Mouse (Mus musculus) midbrain, embryonic 13.5 days (tissue): ENCODE measurements around the gene Arhgap30. TPM values are rescaled to one million over a fixed set of nuclear protein-coding genes. Genes with fewer than 3 reads are reported as not detected.

Source experiments
- ATAC-seq: fragments of 200-750 bp; cut with Nextera tagmentation; 2 replicates; pipeline ENCODE4 v1.8.0; 2017; ENCODE audit warnings: mild to moderate bottlenecking, moderate TSS enrichment, moderate library complexity
- H3K27ac ChIP-seq: fragments of 300-500 bp; sonication (generic); 2 replicates; pipeline ENCODE4 v1.5.1; 2015; ENCODE audit warnings: inconsistent platforms, mild to moderate bottlenecking, moderate library complexity
- H3K27me3 ChIP-seq: fragments of 300-500 bp; sonication (generic); 2 replicates; pipeline ENCODE4 v1.6.1; 2015; ENCODE audit warnings: mild to moderate bottlenecking, inconsistent platforms
- H3K36me3 ChIP-seq: fragments of 300-500 bp; sonication (generic); 2 replicates; pipeline ENCODE4 v1.6.1; 2015; ENCODE audit warnings: mild to moderate bottlenecking, inconsistent platforms
- H3K4me1 ChIP-seq: fragments of 300-500 bp; sonication (generic); replicated peaks from 2 replicates; pipeline ENCODE4 v1.6.1; 2015; ENCODE audit warnings: inconsistent platforms
- H3K4me2 ChIP-seq: fragments of 300-500 bp; sonication (generic); replicated peaks from 2 replicates; pipeline ENCODE4 v1.6.1; 2015; ENCODE audit warnings: moderate library complexity, mild to moderate bottlenecking, inconsistent platforms
- H3K4me3 ChIP-seq: fragments of 300-500 bp; sonication (generic); replicated peaks from 2 replicates; pipeline ENCODE4 v1.5.1; 2015; ENCODE audit warnings: mild to moderate bottlenecking, inconsistent platforms
- H3K9ac ChIP-seq: fragments of 300-500 bp; sonication (generic); replicated peaks from 2 replicates; pipeline ENCODE4 v1.6.1; 2015; ENCODE audit warnings: mild to moderate bottlenecking, inconsistent platforms
- H3K9me3 ChIP-seq: fragments of 300-500 bp; sonication (generic); 2 replicates; pipeline ENCODE4 v1.6.1; 2016; ENCODE audit warnings: mild to moderate bottlenecking, inconsistent platforms
- WGBS: fragments of 180-500 bp; shearing (Covaris S2); methylation state at CpG from one replicate; pipeline ENCODE4 v1.1.7; 2015; 5-methylcytosine and 5-hydroxymethylcytosine counted together
- polyA plus RNA-seq: library from polyadenylated mRNA; unstranded; fragments of >200 nt; fragmentation: Nextera tagmentation; extraction: Ambion mirVana; gene quantifications from 2 replicates; pipeline ENCODE4 v1.2.1, GENCODE M21; 2015

The Arhgap30 gene
- polyA plus RNA-seq, 1 experiment from 2014 or later, result 0.63 TPM

GRCm38 (mm10) chr1:171358421-171358820 is 30.3 kb upstream of the Arhgap30 start:
- Histone ChIP-seq H3K36me3 (peaks cover 26% of the 10 kb centered on the region), H3K4me2 (no peak overlapping the region), H3K9ac (no peak overlapping the region), H3K4me3 (no peak overlapping the region), H3K9me3 (no peaks in the 10 kb centered on the region), H3K27me3 (no peaks in the 10 kb centered on the region), H3K4me1 (peaks cover 19% of the 10 kb centered on the region), H3K27ac (no peak overlapping the region)
- WGBS, result 81% methylated on average over 4 of the region's 4 CpGs
- no peak for ATAC-seq

GRCm38 (mm10) chr1:171360253-171360652 is 28.5 kb upstream of the Arhgap30 start:
- Histone ChIP-seq H3K36me3 (peaks cover 26% of the 10 kb centered on the region), H3K27me3 (no peaks in the 10 kb centered on the region), H3K4me1 (peaks cover 19% of the 10 kb centered on the region), H3K4me2 (peak overlapping the region; percentile 80), H3K4me3 (peak overlapping the region; percentile 50), H3K27ac (peak overlapping the region; percentile 83), H3K9me3 (no peaks in the 10 kb centered on the region), H3K9ac (peak overlapping the region; percentile 76)
- no peak for ATAC-seq
- 2% methylated on average over 26 of the region's 26 CpGs for WGBS

GRCm38 (mm10) chr1:171360656-171361055 is 28.1 kb upstream of the Arhgap30 start, which contains the start of gene Klhdc9:
Gene Klhdc9 (minus strand): TSS chr1:171360798.
- WGBS, result 1% methylated on average over 21 of the region's 21 CpGs
- peaks cover 26% of the 10 kb centered on the region for H3K36me3 ChIP-seq
- H3K4me2 ChIP-seq, result peak within 1 kb of the TSS; percentile 80
- no peaks in the 10 kb centered on the region for H3K27me3 ChIP-seq
- peak within 1 kb of the TSS; percentile 50 for H3K4me3 ChIP-seq
- no peaks in the 10 kb centered on the region for H3K9me3 ChIP-seq
- peaks cover 19% of the 10 kb centered on the region for H3K4me1 ChIP-seq
- peak; percentile 97 for ATAC-seq
- peak within 1 kb of the TSS; percentile 76 for H3K9ac ChIP-seq
- peak within 1 kb of the TSS; percentile 83 for H3K27ac ChIP-seq

- H3K9me3 ChIP-seq, result no peaks in the 10 kb centered on the region
- H3K4me1 ChIP-seq, result peaks cover 19% of the 10 kb centered on the region
- peak overlapping the region; percentile 83 for H3K27ac ChIP-seq
- H3K9ac ChIP-seq, result peak overlapping the region; percentile 76
- WGBS, result 33% methylated on average over 16 of the region's 16 CpGs
- no peaks in the 10 kb centered on the region for H3K27me3 ChIP-seq
- H3K4me3 ChIP-seq, result peak overlapping the region; percentile 50
- H3K36me3 ChIP-seq, result peaks cover 25% of the 10 kb centered on the region
- ATAC-seq, result peak; percentile 62
- peak overlapping the region; percentile 80 for H3K4me2 ChIP-seq
These were observed 27.3 kb upstream of the Arhgap30 start for GRCm38 (mm10) chr1:171361106-171362103.

GRCm38 (mm10) chr1:171365934-171366333 is 22.8 kb upstream of the Arhgap30 start:
- Histone ChIP-seq H3K4me3 (no peak overlapping the region), H3K27me3 (peaks cover 8% of the 10 kb centered on the region; the same call in 1 of the 2 replicates), H3K27ac (no peak overlapping the region), H3K9ac (no peak overlapping the region), H3K9me3 (no peaks in the 10 kb centered on the region), H3K36me3 (no peaks in the 10 kb centered on the region), H3K4me1 (peaks cover 8% of the 10 kb centered on the region), H3K4me2 (no peak overlapping the region)
- 70% methylated on average over 7 of the region's 7 CpGs for WGBS
- no peak for ATAC-seq

- Histone ChIP-seq H3K36me3 (no peaks in the 10 kb centered on the region), H3K4me1 (peaks cover 7% of the 10 kb centered on the region; the same call in 1 of the 2 replicates), H3K27ac (no peak within 1 kb of the TSS), H3K9me3 (no peaks in the 10 kb centered on the region), H3K4me3 (no peak within 1 kb of the TSS), H3K9ac (no peak within 1 kb of the TSS), H3K27me3 (peaks cover 17% of the 10 kb centered on the region), H3K4me2 (no peak within 1 kb of the TSS)
- no peak for ATAC-seq
- WGBS, result 39% methylated on average over 20 of the region's 20 CpGs
These were observed 18.8 kb upstream of the Arhgap30 start, which contains the start of gene Nectin4 for GRCm38 (mm10) chr1:171369845-171370556. Gene Nectin4 (plus strand): TSS chr1:171370099.

GRCm38 (mm10) chr1:171372880-171373279 is 15.9 kb upstream of the Arhgap30 start:
- Histone ChIP-seq H3K4me3 (no peak overlapping the region), H3K27me3 (peaks cover 17% of the 10 kb centered on the region), H3K36me3 (no peaks in the 10 kb centered on the region), H3K4me1 (peaks cover 7% of the 10 kb centered on the region; the same call in 1 of the 2 replicates), H3K9me3 (no peaks in the 10 kb centered on the region), H3K4me2 (no peak overlapping the region), H3K9ac (no peak overlapping the region), H3K27ac (no peak overlapping the region)
- ATAC-seq, result no peak
- 49% methylated on average over 3 of the region's 3 CpGs for WGBS

GRCm38 (mm10) chr1:171373946-171374345 is 14.8 kb upstream of the Arhgap30 start:
- H3K27me3 ChIP-seq, result peaks cover 17% of the 10 kb centered on the region
- H3K4me3 ChIP-seq, result no peak overlapping the region
- H3K4me1 ChIP-seq, result peaks cover 7% of the 10 kb centered on the region; the same call in 1 of the 2 replicates
- WGBS, result 0% methylated on average over 3 of the region's 4 CpGs
- no peak overlapping the region for H3K9ac ChIP-seq
- H3K36me3 ChIP-seq, result no peaks in the 10 kb centered on the region
- H3K4me2 ChIP-seq, result no peak overlapping the region
- H3K9me3 ChIP-seq, result no peaks in the 10 kb centered on the region
- 0 out of 2 replicates have a peak, but pooled peaks have one; percentile 24 for ATAC-seq
- no peak overlapping the region for H3K27ac ChIP-seq

- Histone ChIP-seq H3K4me3 (no peak overlapping the region), H3K4me1 (peaks cover 19% of the 10 kb centered on the region), H3K27ac (no peak overlapping the region), H3K9me3 (no peaks in the 10 kb centered on the region), H3K27me3 (peaks cover 14% of the 10 kb centered on the region), H3K9ac (no peak overlapping the region), H3K36me3 (no peaks in the 10 kb centered on the region), H3K4me2 (no peak overlapping the region)
- no peak for ATAC-seq
- WGBS, result 49% methylated on average over 9 of the region's 9 CpGs
These were observed 13.1 kb upstream of the Arhgap30 start for GRCm38 (mm10) chr1:171375646-171376097.

- Histone ChIP-seq H3K4me3 (no peak overlapping the region), H3K36me3 (no peaks in the 10 kb centered on the region), H3K27ac (no peak overlapping the region), H3K27me3 (peaks cover 20% of the 10 kb centered on the region), H3K9me3 (no peaks in the 10 kb centered on the region), H3K9ac (no peak overlapping the region), H3K4me1 (peaks cover 20% of the 10 kb centered on the region), H3K4me2 (no peak overlapping the region)
- WGBS, result 91% methylated on average over 6 of the region's 6 CpGs
- ATAC-seq, result no peak
These were observed 10.5 kb upstream of the Arhgap30 start for GRCm38 (mm10) chr1:171378298-171378697.

- WGBS, result 2% methylated on average over 31 of the region's 31 CpGs
- H3K27ac ChIP-seq, result no peak overlapping the region; the same call in 1 of the 2 replicates
- no peaks in the 10 kb centered on the region for H3K9me3 ChIP-seq
- H3K4me3 ChIP-seq, result peak overlapping the region; percentile 38
- H3K4me1 ChIP-seq, result peaks cover 13% of the 10 kb centered on the region
- H3K27me3 ChIP-seq, result peaks cover 25% of the 10 kb centered on the region
- peak overlapping the region; percentile 60 for H3K9ac ChIP-seq
- ATAC-seq, result peak; percentile 88
- no peaks in the 10 kb centered on the region for H3K36me3 ChIP-seq
- H3K4me2 ChIP-seq, result peak overlapping the region; percentile 59
These were observed 8.7 kb upstream of the Arhgap30 start for GRCm38 (mm10) chr1:171379935-171380599.
